Mouse (Mus musculus): ENCODE measurements at regions not wholly inside any gene's neighbourhood (a gene's known extent, or its start where the extent isn't known, plus 50 kb on each side); places are given as distances from the start of the nearest gene placed in this dataset.

- no peak for TF ChIP-seq CTCF (IDR thresholded peaks at IDR 0.05; ENCODE audit: borderline replicate concordance, extremely low read depth, insufficient read depth, insufficient read length)
- TF ChIP-seq POLR2A (IDR thresholded peaks at IDR 0.05; ENCODE audit: borderline replicate concordance, extremely low read depth, insufficient read depth, insufficient read length, poor library complexity, severe bottlenecking), result no peak
Observed at GRCm38 (mm10) chr7:113056421-113056820, 102.7 kb downstream of the Rassf10 start.

Data from brain, embryonic 14.5 days (tissue).